Mouse (Mus musculus): ENCODE measurements around the gene Ppm1l. TPM values are rescaled to one million over a fixed set of nuclear protein-coding genes. Genes with fewer than 3 reads are reported as not detected.

The Ppm1l gene
- total RNA-seq, 2 experiments from 2014 or later: 31.5 to 39.7 TPM

- DNase-seq (ENCODE audit: low spot score in 2 of 2): no peak
Observed at GRCm38 (mm10) chr3:69429319-69429718, 112.7 kb downstream of the Ppm1l start.

DNA sequence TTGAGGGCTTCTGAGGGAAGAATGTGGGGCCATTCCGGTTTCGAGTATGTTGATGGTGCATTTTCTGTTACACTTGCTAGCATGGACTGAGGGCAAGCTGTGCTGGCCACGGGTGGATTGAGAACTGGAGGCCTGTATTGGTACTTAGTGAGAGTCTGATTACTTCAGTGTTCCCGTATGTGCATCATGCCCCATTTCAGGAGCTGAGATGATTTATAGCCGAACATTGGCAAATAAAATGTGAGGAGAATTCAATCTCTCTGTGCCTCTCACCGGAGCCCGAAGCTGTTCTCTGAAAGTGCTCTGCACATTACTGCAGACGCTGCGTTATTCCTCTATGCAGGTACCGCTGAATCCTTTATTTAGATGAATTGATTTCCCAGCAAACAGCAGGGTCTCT is 116.9 kb downstream of the Ppm1l start:
- no peak for DNase-seq (ENCODE audit: low spot score in 2 of 2)

GRCm38 (mm10) chr3:69438773-69439514 is 122.3 kb downstream of the Ppm1l start:
- DNase-seq (ENCODE audit: low spot score in 2 of 2): no peak

- DNase-seq (ENCODE audit: low spot score in 2 of 2): no peak
Observed at GRCm38 (mm10) chr3:69440761-69441160, 124.1 kb downstream of the Ppm1l start.

GRCm38 (mm10) chr3:69446989-69447388 is 130.3 kb downstream of the Ppm1l start:
- no peak for DNase-seq (ENCODE audit: low spot score in 2 of 2)

DNA sequence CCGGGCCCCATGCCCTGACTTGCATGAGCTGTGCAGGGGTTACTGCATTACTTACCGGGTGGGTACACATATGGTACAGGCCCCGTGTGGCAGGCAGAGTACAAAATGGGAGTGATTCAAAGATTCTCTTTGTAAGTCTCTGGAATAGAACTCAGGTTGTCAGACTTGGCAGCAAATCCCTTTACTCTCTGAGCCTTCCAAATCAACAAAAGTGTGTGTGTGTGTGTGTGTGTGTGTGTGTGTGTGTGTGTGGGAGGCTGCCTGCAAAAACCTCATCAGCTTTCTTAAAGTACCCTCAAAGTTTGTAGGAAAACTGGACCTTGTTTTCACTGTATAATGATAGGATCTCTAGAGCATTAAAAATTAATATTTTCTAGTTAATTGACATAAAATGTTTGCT is 132.4 kb downstream of the Ppm1l start:
- DNase-seq (ENCODE audit: low spot score in 2 of 2): no peak

DNA sequence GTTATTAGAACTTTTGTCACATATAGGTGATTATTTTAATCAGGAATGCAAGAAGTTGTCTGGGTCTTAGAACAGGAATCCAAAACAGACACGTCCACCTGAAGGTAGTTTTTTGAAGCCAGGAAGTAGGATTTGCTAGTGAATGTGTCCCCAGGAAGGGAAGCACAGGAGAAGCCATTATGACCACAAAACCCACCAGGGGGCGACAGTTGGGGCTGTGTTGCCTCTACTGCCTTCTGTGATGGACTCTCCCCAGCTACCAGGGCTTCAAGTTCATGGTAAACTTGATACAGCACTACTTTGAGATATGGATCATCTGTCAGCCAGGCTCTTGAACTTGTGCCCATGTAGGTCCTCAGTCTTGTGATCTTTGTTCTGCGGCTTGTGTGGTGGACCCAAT is 137.7 kb downstream of the Ppm1l start:
- DNase-seq (ENCODE audit: low spot score in 2 of 2): no peak

- peak in 1 of 2 experiments; percentile 30 for DNase-seq (ENCODE audit: low spot score in 2 of 2)
Observed at GRCm38 (mm10) chr3:69456071-69456470, 139.4 kb downstream of the Ppm1l start.

GRCm38 (mm10) chr3:69458756-69459155 is 142.1 kb downstream of the Ppm1l start:
- DNase-seq (ENCODE audit: low spot score in 2 of 2): no peak

- DNase-seq (ENCODE audit: low spot score in 2 of 2): no peak
Observed at GRCm38 (mm10) chr3:69461956-69462355, 145.3 kb downstream of the Ppm1l start.

- no peak for DNase-seq (ENCODE audit: low spot score in 2 of 2)
Observed at GRCm38 (mm10) chr3:69465751-69466150, 149.1 kb downstream of the Ppm1l start.

- no peak for DNase-seq (ENCODE audit: low spot score in 2 of 2)
Observed at GRCm38 (mm10) chr3:69468280-69469008, 151.8 kb downstream of the Ppm1l start.

DNA sequence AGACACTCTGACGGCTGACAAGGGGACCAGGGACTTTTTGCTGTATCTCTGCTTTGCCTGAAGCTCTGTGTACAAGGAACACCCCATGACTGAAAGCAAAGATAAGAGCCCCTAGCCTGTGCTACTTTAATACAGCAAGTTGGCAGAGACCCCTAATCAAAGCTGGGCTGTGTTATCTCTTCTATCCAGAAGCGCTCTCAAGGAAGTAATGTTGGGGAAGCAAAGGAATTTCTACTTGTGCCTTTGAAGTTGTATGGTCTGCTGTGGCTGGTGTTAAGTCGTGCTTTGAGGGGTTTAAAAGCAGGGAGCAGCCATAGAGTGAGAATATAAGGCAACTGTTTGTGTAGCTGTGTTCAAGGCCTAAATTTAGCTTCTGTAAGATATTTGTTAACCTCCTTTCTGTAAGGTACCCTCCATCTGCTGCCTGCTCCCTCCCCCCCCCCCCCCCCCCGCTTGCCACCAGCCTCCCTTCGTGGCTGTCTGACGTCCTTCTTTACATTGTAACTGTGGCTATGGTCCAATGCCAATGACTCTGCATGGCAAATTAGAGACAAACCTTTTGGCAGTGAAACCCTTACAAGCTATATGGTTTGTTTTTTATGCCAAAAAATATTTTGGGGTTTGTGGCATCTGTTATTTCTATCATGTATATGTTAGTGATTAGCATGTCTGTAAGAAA is 152.9 kb downstream of the Ppm1l start:
- no peak for DNase-seq (ENCODE audit: low spot score in 2 of 2)

GRCm38 (mm10) chr3:69470142-69470796 is 153.6 kb downstream of the Ppm1l start:
- no peak for DNase-seq (ENCODE audit: low spot score in 2 of 2)

DNA sequence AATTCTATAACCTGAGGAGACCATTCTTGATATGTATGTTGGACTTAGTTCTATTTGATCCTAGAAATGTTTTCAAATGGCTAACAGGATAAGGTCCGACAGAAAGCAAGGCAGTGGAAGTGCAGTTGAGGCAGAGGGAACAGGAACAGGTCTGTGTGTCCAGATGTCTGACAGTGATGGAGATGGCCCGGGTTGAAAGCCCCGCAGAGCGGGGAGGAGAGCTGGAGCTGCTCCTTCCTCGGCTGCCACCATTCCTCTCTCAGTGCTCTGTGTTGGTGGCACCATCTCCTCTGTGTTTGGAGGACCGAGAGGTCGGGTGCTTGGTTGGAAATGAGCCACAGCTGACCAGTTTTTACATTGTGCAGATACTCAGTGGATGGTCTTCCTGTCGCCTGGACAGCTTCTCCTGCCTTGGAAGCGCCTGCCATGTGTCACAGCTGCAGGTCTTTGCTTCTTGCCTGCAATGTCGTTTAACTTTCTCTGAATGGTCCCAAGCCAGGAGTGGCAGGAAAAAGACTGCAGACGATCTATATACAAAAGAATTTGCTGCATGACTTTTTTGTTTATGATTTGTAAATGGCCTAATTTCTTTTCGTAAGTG is 159.3 kb downstream of the Ppm1l start:
- no peak for DNase-seq (ENCODE audit: low spot score in 2 of 2)

GRCm38 (mm10) chr3:69479937-69480336 is 163.3 kb downstream of the Ppm1l start:
- no peak for DNase-seq (ENCODE audit: low spot score in 2 of 2)

DNA sequence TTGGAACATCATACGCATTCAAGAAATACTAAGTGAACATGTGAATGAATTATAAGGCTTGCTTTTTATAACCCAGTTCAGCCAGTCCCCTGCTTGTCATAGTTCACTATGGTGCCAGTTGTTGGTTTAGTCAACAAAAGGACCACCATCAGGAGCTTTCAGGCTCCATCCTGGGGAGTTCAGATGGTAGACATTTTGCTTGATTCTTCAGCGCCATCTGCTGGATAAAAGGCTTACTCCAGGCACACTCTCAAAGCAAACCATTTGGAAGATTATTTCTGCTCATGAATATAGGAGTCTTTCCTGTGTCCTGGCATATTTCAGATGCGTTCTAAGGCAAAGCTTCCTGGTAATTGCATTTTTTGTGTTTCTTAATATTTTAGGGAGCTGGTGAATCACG is 165.2 kb downstream of the Ppm1l start:
- DNase-seq (ENCODE audit: low spot score in 2 of 2): peak in 1 of 2 experiments; percentile 64

DNA sequence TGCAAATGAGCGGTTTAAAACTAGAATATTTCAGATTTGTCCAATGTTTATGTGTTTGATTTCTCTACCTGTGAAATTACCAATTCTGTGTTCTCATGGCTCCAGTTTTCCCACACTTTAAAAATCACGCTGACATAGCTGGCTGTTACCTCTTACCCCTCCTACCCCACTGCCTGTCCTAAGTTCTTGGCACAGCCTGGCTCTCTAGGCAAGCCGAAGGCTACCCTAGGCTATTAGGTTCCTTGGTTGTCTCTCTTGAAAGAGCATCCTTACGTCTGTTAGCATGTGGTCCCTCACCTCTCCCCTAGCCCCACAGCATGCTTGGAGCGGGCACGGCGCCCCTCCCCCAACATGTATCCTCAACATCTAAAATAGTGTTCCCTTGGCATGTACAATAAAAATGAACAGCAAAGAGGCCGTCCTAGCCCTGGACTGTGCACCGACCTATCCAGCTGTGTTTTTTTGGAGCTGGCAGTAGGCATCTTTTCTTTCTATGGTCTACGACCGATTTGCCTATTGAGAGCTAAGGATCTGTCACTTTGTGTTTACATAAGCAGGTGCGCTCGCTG is 167.4 kb downstream of the Ppm1l start:
- DNase-seq (ENCODE audit: low spot score in 2 of 2): no peak

GRCm38 (mm10) chr3:69484582-69484981 is 167.9 kb downstream of the Ppm1l start:
- DNase-seq (ENCODE audit: low spot score in 2 of 2): no peak

GRCm38 (mm10) chr3:69485347-69485746 is 168.7 kb downstream of the Ppm1l start:
- no peak for DNase-seq (ENCODE audit: low spot score in 2 of 2)

GRCm38 (mm10) chr3:69485756-69486155 is 169.1 kb downstream of the Ppm1l start:
- peak in 1 of 2 experiments; percentile 42 for DNase-seq (ENCODE audit: low spot score in 2 of 2)
